Mouse (Mus musculus): ENCODE measurements around the gene Gm20388.

- no peak for TF ChIP-seq POLR2A (IDR thresholded peaks at IDR 0.05; ENCODE audit: insufficient read depth, low read length)
- TF ChIP-seq CTCF (IDR thresholded peaks at IDR 0.05; ENCODE audit: low read depth, low read length), result no peak
- no peak for TF ChIP-seq EP300 (IDR thresholded peaks at IDR 0.05; ENCODE audit: insufficient read depth, low read depth, low read length)
These were observed 576.7 kb downstream of the Gm20388 start for GRCm38 (mm10) chr8:120487377-120487728.

Measured in ES-Bruce4 (cell line).